Mouse (Mus musculus): Measurements from ENCODE around the gene Rfk.

Gene Rfk

GRCm38 (mm10) chr19:17385426-17385825 is 8.4 kb upstream of the Rfk start:
- DNase-seq: no peak

GRCm38 (mm10) chr19:17386424-17386823 is 7.4 kb upstream of the Rfk start:
- no peak for DNase-seq

GRCm38 (mm10) chr19:17388404-17388803 is 5.4 kb upstream of the Rfk start:
- no peak for DNase-seq

- DNase-seq: no peak
These were observed 977 bp upstream of the Rfk start for GRCm38 (mm10) chr19:17392866-17393265.

DNA sequence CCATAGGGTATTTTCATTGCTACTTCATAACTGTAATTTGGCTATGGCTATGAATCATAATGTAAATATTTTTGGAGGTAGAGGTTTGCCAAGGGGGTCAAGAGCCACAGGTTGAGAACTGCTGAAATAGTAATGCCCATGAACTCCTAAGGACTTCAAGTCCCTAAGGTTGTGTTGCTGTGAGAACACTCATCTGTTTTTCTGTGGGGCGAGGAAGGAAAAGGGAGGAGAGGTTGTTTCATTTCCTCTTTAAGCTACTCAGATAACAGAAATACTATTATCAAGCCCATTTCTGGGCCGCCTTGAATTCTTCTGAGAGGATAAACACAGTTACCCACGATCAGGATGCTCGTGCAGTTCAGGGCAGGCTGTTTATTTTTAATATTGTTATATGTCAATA is 3.0 kb downstream of the Rfk start:
- DNase-seq: no peak

- DNase-seq: no peak
These were observed 4.1 kb downstream of the Rfk start for GRCm38 (mm10) chr19:17397922-17398321.

GRCm38 (mm10) chr19:17399965-17400364 is 6.1 kb downstream of the Rfk start:
- no peak for DNase-seq

GRCm38 (mm10) chr19:17400571-17400970 is 6.7 kb downstream of the Rfk start:
- no peak for DNase-seq

GRCm38 (mm10) chr19:17403175-17403574 is 9.3 kb downstream of the Rfk start:
- DNase-seq: no peak

- DNase-seq: no peak
These were observed 13.0 kb downstream of the Rfk start for GRCm38 (mm10) chr19:17406823-17407222.

DNA sequence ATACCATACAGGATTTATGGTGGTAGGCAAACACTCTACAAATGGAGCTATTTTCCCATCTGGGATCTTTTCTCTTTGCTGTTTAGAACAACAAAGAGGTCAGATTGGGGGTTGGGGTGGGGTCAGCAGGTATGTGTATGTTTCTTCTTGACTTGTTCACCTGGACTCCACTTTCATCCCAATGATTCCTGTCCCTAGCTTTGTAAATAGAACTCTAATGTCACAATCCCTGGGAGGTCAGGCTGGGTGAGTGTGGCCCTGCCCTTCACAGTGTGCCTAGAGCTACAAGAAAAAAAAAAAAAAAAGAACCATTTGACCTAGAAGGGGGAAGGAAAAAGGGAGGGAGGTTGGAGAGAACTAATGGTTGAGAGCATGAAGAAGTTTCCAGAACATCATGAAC is 14.7 kb downstream of the Rfk start:
- no peak for DNase-seq

- no peak for DNase-seq
These were observed 15.5 kb downstream of the Rfk start for GRCm38 (mm10) chr19:17409351-17409750.

DNA sequence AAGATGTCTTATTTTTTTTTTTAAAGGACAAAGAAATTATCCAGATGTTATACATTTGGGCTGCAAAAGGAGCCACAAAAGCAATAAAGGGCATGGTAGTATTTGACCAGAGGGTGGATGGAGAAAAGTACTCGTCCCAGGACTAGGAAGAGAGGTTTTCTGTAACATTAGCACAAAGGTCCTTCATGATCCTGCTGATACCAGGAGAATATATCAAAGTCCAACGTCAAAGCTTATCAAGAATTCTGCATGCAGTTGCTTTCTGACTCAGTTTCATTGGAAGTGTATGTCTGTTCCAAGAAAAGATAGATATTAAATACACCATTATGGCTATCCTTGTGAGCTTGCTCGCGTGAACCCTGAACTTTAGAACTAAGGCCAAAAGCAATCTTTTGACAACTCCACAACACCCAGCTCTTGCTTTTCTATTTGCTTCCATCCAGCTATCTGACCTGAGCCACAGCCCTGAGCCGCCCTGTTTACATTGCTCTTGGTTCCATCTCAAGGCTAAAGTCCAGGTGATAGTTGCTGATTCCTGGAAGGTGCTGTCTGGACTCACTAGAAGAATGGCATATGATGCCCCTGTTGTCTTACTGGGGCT is 16.7 kb downstream of the Rfk start:
- DNase-seq: no peak

- no peak for DNase-seq
These were observed 19.1 kb downstream of the Rfk start for GRCm38 (mm10) chr19:17412915-17413459.

DNA sequence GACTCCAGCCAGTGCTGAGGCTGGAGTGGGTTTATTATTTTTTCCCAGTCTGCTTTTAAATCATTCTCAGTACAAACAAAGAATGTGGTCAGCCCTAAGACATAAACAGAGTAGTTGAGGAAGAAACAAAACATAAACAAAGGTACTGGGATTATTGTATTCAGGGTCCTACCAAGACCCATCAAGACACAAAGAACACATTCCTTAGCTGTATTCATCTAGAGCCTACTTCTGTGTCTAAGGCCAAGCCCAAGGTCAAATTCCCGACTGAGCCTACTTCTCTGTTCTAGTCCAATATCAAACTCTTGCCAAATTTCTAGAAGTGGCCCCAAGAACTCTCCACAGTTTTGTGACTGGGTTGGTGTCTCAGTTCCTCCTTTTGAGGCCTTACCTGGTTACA is 24.0 kb downstream of the Rfk start:
- DNase-seq: no peak

- no peak for DNase-seq
These were observed 29.5 kb downstream of the Rfk start for GRCm38 (mm10) chr19:17423306-17423705.

- no peak for DNase-seq
These were observed 34.1 kb downstream of the Rfk start for GRCm38 (mm10) chr19:17427824-17428560.

- no peak for DNase-seq
These were observed 34.7 kb downstream of the Rfk start for GRCm38 (mm10) chr19:17428561-17428914.

DNA sequence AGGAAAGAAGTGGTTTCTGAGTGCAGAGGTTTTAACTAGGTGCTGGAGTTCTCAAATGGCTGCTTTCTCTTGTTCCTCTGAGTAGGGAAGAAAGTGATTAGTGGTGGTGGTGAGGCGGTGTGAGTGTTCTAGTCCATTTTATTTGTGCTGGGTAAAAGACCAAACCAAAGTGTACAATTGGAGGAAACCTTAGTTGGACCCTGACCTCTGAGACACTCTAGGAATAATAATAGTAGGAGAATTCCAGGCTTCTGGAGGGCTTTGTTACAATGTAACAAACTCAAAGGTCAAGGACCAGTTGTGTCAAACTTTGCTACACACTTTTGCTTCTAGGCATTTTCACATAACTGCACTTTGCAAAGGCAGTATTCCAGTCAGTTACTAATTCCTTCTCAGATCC is 42.8 kb downstream of the Rfk start:
- peak; percentile 36 for DNase-seq

GRCm38 (mm10) chr19:17439476-17440189 is 45.8 kb downstream of the Rfk start:
- no peak for DNase-seq

DNA sequence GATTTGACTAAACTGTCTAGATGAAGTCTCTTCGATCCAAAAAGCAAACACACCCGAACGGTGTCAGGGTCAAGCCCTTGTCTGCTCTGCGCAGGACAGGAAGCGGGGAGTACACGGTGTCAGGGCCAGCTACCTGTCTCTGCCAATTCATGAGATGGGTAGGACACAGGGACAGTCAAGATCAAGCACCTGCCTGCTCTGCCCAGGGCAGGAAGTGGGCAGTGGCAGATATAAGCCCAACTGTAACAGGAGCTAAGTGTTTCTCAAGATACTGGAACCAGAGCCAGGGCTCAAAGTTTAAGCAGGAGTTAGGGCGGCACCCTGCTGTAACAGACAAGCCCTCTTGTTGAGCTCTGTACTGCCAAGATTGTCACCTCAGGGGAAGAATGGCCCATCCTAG is 49.7 kb downstream of the Rfk start:
- peak; percentile 34 for DNase-seq
